Mouse (Mus musculus) adrenal gland, postnatal 36 days (tissue): ENCODE data around the gene Anapc4. TPM values are rescaled to one million over a fixed set of nuclear protein-coding genes. Genes with fewer than 3 reads are reported as not detected.

Source experiments
- DNase-seq, 2 experiments: peaks; one replicate each; pipeline ENCODE4 v3.0.0; 2021; ENCODE audit warnings: mixed read lengths in 1 of 2
- total RNA-seq, 2 experiments: library from RNA; stranded (reverse); gene quantifications; 2 replicates each; pipeline ENCODE4 v1.2.3; 2021

The Anapc4 gene
- total RNA-seq, 2 experiments from 2014 or later, result 59.2 to 65.3 TPM

DNA sequence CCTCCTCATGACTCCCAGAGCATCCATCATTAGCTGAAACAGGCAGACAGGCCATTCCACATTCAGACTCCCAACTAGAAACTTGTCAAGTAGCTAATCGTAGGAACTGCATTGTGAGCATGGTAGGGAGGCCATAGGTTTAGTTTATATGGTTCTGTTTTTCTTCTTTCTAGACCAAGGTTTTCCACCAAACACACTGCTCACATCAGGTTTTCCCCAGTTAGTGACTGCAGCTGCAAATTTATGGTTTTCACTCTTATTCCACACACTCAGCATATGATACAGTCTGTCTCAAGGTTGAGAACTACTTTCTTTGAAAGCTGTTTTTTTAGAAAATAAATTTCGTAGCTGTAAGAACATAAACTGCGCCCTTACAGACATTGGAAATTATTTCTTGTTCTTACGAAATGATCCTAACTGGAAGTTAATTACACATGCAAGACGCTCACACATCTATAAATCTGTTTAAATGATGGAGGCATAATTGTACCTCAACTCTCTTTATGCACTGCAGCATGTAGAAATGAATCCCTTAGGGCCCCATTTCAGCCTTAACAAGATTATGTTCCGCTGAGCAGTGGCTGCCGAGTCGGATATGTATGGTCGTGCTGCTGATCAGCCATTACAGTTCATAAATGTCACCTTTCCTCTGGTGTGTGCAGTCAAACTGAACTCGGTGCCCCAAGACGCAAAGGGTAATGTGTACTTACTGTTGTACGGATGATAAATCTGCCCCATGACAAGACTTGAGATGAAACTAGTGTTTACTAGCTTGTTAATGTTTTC lies 35.3 kb downstream of the Anapc4 start:
- DNase-seq, result no peak

DNA sequence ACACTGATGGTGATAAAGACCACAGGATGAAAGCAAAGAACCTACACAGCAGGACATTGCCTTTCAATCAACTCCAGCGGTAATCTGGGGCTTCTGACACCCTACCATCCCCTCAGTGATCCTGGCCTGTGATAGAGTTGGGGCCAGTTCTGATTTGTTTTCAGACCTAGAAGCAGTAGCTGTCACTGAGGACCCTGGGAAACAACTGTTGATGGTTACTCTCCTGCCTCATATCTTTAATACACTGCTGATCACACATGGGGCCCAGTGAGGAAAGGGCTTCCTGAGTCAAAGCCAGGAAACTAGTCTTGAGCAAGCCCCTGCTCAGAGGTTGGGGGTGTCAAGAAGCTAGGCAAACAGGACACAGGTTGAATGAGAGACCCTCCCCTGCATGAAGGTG lies 37.6 kb downstream of the Anapc4 start:
- no peak for DNase-seq

DNA sequence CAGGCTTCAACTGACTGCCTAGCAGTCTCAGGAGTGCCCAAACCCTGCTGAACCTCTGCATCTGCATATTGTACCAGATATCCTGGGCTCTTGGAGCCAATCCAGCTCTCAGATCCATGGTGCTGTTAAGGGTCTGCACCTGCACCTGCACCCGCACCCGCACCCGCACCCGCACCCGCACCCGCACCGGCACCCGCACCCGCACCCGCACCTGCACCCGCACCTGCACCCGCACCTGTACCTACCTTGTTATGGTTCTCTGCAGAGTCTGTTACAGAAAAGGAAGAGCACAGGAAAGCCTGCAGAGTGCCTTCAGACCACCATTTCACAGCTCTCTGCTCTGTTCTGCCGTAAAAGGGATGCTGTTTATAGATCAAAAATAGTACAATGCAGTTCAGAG lies 38.2 kb downstream of the Anapc4 start:
- no peak for DNase-seq

DNA sequence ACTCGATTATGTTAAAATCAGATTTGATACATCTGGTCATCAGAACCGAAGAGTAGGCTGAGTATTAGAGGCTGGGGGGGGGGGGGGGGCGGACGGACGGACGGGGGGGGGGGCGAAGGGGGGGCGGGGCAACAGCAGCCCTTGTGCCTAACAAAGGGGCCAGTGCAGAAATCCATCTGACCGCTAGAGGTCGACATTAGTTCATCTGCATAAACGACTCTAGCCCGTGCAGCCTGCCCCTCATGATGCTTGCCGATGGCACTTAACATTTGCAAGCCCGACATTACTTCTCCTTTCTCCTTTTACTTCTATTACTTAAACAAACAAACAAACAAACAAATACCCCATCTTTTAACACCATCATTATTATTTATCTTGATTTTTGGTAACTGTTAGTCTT lies 45.0 kb downstream of the Anapc4 start:
- DNase-seq, result peak; percentile 62 to 77

DNA sequence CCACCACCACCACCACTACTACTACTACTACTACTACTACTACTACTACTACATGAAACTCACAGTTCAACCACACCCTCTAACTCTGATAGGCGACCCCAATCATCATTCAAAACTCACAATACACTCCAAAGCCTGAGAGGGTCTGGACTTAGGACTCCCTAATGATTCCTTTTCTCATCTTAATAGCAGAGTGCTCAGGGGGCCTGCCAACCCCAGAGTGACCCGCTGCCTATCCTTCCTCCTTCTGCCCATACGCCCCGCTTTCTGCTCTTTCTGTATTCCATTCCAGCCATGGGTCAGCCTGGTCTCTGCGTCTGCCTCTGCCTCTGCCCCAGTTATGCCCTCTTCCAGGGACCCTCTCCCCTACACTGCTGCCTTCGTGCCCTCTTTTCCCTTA lies 46.1 kb downstream of the Anapc4 start:
- DNase-seq, result no peak

DNA sequence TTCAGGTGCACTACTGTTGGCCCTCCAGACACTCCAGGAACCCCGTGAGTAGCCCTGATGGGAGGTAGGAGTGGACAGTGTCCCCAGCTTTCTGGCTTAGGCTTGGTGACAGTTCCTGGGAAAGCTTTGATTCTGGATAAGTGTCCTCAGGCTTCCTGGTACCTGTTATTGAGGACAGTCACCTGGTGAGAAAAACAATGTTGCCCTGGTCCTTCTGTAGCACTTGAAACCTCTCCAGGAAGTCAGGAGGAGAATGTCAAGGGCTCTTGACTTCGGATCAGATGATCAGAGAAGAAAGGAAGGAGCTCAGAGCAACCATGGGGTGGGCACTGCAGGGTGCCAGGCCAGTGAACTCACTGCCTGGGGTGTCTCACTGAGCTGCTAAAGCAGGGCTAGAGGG lies 48.6 kb downstream of the Anapc4 start:
- no peak for DNase-seq

DNA sequence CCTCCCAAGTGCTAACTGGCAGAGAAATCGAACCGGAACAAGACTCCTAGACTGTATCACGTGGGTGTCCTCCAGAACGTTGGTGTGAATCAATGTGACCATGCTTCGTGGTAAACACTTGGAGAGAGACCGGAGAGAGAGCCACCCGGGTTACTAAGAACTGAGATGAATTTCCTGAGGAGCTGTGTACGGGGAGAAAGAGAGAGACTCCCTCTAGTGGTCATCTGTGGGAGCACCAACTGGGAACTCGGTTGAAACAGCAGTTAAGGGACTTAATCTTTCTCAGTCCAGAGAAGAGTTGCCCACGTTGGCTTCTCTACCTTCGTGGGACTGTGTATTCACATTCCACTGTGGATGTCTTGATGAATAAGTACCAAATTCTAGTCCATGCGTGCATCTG lies 53.3 kb downstream of the Anapc4 start:
- peak; percentile 70 to 73 for DNase-seq

DNA sequence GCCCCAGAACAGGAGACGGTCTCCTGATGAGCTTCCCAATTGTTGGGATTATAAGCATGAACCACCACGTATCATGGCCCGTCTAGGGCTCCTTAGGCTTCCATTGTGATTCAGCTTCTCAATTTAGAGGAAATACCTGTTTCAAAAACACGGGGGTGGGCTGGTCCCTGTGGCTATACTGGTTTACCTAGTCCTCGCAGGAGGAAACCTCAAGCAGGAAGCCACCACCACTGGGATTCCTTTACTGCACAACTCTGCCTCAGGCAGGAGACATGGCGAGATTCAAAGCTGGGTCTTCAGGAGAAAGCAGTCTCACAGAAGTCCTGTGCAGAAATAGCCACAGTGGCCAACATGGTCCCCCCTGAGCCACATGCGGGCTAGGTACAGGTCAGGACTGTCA lies 56.1 kb downstream of the Anapc4 start:
- no peak for DNase-seq

DNA sequence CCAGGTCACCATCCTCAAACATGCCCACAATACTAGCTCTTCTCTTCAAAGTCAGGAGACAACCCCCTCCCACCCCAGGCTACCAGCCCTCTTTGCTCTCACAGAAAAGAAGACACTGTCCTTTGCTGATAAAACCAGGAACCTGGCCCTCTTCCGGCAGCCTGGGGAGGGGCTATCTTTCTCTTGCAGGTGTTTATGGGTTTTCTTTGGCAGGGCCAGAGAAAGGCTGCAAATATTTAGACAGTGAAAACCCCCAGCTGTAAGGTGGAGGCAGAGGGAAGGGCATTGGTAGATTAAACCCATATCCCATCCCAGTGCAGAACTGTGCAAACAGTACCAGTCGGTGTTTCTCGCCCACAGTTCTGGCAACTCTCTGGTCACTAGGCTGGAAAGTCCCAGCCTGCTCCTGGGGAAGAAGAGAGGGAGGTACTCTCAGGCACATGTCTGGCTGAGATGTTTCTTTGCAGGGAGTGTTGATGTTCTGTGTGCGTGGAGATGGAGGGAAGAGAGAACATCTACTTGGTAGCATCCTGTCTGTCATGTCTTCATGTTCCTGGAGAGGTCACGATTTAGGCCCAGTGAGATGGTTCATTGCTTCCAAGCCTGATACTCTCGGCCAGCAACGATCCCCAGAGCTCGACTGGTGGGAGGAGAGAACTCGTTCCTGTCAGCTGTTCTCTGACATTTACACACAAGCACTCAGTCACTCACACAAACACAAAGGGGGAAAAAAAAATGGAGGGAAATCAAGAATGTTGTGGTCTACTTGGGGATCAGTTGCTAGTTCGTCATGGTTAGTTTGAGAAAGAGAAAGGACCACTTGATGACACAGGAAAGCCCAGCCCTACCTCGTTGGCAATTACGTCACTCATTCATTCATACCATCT lies 58.4 kb downstream of the Anapc4 start:
- DNase-seq, result no peak

DNA sequence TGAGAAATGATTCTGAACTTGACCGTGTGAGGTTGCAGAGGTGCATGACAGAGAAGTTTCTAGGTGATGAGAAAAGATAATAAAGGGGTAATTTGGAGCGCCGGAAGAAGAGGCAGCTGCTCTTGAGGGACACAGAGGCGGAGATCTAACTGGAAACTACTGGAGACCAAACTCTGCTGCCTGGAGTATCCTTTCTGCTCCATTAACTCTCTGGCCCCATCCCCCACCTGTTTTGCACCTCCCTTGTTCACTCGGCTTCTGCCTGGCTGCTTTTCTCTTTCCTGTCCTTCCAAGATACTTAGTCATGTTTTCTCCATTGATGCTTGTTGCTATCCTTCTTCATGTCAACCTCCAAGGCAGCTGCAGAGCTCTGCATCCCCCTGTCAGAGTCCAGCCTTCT lies 60.1 kb downstream of the Anapc4 start:
- DNase-seq, result no peak

DNA sequence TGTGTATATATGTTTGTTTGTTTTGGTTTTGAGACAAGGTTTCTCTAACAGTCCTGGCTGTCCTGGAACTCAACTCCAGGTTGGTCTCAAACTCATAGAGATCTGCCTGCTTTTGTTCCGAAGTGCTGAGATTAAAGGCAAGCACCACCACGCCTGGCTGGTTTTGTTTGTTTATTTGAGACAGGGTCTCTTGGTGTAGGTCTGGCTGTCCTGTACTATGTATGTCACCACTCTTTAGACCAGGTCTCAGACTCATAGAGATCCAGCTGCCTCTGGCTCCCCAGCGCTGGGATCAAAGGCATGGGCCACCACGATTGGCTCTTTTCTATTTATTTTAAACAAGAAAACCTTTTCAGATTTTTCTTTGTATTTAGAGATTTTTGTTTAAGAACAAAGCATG lies 70.4 kb downstream of the Anapc4 start:
- DNase-seq, result no peak

DNA sequence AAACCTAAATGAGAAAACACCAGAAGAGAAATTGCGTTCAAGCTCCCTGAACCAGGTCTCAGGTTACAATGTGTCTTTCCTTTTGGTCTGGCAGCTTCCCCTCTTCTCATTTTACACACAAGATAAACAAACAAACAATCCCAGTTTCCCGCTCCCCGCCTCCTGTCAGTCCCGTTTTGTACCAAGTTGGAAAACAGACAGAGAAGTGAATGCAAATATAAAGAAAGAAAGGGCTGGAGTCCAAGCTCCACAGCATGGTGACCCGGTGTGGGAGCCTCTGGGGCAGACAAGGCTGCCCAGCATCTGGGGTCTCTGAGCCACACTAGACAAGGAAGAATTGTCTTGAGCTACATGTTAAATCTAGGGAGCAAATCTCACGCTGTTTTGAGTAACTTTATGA lies 70.9 kb downstream of the Anapc4 start:
- no peak for DNase-seq

DNA sequence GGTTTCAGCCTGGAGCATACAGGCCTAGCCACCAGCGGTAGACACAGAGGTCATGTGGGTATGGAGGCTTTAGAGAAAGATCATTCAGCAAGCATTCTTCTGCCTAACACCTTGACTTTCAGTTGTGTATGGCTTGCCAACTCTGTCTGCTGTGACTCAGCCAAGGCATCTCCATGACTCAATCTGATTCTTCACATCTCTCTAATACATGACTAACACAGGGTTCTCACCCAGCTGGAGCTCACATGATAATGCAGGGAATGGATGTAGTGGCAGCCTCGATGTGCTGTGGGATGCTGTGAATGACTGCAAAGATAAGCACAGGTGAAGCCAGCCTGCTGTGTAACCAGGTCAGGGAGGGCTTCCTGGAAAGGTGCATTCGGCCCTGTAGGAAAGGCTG lies 74.4 kb downstream of the Anapc4 start:
- DNase-seq, result peak; percentile 39 to 48

DNA sequence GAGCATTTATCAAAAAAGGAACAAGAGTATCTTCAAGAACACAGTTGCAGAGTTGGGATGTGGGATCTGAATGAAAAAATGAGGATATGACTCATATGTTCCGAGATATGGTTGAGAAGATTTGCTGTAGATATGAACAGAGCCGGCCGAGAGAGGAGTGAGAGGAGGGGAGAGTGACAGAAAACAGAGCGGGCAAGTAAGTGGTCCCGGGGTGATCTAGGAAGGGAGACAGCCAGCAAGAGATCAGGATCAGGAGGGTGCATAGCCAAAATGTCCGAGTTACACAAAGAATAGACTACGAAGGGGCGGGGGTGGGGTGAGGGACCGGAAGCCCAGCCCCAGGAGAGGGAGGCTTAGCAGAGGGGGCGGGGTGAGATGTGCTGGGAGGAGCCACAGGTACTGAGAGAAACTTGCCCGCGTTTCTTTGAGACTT lies 76.4 kb downstream of the Anapc4 start:
- DNase-seq, result peak; percentile 43 to 66

DNA sequence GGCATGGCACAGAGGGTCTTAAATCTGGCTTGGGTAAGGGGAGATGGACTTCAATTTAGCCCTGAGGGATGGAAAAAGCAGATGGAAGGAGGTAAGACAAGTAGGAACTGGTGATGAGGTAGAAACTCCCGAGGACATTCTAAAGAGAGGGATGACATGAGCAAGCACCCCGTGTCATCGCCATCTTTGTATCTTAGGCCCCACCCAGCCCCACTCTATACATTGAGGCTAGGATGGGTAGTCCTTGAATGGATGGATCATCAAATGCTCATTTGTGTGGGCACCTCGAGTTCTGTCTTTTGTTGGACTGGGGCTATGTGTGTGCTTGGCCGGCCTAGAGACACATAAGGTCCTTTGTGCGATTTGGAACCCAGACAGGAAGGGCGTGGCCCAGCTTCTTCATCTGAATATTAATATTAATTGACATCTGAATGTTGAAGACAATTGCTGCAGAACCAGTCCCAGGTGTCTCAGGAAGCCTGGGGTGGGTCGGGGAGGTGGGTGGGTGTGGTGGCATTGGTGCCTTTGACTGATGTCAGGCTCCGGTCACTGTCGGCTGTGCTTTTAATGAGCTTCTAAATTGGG lies 77.6 kb downstream of the Anapc4 start:
- no peak for DNase-seq

DNA sequence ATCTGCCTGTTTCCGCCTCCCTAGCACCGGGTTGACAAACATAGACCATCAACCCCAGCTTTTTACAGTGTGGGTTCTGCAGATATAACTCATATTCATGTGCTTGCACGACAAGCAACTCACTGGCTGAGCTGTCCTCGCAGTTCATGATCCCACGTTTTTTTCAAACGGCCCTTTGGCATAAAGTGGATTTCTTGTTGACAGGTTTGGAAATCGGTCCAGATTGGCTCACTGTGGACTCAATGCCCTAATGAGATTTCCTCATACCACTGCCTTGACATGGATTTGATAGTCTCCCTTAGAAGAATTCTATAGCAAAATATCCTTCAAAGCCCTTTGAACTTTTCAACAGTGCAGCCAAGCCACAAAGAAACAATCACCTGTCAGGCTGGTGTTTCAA lies 79.9 kb downstream of the Anapc4 start:
- peak; percentile 5 to 18 for DNase-seq

DNA sequence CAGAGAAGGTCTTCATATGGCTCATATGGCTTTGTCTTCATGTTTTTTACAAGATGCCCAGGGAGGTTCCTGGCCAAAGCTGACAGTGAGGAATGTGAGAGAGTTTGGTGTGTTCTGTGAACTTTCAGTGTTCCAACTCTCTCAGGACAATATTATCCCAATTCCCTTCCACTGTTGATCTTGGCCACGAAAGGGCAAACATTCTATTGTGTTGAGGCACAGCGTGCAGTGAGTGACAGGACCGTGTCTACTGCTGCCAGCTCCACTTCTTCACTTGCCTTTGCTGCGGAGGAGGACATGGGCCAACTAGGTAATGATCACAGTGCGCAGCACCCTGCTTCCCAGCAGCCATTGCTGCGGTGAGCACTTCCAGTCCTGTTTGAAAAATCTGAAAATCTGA lies 82.4 kb downstream of the Anapc4 start:
- DNase-seq, result peak in 1 of 2 experiments; percentile 5

Other genes with a start within 250 kb of the Anapc4 start
- gene Sepsecs, start 164.3 kb upstream of the Anapc4 start, total RNA-seq, result 10 to 100 TPM; 15.0 to 18.7 TPM
- 10 to 100 TPM; 11.4 to 11.7 TPM for gene Pi4k2b, start 92.4 kb upstream of the Anapc4 start, total RNA-seq
- gene Zcchc4, start 58.6 kb upstream of the Anapc4 start, total RNA-seq, result 10 to 100 TPM in 1 of 2 experiments, 1 to 10 TPM in 1; 9.5 to 11.2 TPM
- gene Slc34a2, start 204.1 kb downstream of the Anapc4 start, total RNA-seq, result not detected